Mouse (Mus musculus): Measurements from ENCODE around the gene Eya4. TPM values are rescaled to one million over a fixed set of nuclear protein-coding genes. Genes with fewer than 3 reads are reported as not detected.

The Eya4 gene
- total RNA-seq, 2 experiments from 2014 or later, result 30.6 to 42.4 TPM

DNA sequence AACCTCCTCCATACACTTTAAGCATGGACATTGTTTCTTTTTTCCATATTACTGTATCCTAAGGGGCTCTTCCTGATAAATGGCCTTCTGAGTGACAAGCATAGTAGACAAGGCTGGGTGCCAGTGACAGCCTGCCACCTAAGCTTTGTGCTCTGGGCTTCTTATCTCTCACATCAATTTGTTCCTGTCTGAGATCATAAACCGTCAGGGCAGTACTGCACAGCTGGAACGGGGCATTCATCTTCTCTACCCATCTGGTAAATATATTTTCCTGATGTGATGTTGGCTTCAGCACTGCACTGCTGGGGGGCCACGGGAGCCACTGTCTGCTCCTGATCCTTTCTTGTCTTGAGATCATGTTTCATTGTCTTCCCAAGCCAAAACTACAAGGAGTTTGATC is 261.8 kb downstream of the Eya4 start:
- intact Hi-C loops (cut with DNase I; ENCODE audit: low total_unique reads), result no loop called here
- DNase-seq, result no peak

DNA sequence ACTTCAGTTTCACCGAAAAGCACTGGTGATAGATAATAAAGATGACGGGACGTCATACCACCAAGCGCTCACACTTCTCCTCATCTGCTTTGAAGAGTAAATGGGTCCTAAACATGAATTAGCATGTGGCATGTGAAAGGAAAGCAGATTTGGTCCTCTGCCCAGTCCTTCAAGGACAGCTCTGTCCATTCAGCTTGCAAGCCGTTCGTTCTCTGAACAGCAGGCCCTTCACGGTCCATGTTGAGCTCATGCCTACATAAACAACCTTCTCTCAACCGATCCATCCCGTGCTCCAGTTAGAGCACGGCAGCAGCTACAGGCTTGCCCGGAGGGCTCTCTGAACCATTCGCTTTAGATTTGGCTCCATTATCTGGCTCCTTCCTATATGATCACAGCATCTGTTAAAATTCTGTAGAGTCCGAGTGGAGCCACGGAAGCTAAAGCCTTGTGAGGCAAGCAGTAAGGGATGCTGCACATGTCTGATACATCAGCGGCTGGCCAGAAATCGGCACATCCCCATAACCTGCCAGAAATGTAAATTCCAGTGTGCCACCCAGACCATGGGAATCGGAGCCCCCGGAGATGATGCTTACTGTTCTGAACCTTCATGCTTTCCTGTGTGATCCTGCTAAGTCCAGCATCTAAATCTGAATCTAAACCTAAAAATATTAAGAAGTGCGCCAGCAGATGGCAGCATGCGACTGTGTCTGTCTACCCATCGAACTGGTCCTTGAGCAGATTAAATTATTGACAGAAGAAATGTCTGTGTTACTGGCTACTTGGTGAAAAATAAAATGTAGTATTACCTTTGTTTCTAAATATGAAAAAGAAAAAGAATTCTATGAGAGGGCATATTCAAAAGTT is 264.0 kb downstream of the Eya4 start:
- intact Hi-C loops (cut with DNase I; ENCODE audit: low total_unique reads), result no loop called here
- DNase-seq, result peak; percentile 44

DNA sequence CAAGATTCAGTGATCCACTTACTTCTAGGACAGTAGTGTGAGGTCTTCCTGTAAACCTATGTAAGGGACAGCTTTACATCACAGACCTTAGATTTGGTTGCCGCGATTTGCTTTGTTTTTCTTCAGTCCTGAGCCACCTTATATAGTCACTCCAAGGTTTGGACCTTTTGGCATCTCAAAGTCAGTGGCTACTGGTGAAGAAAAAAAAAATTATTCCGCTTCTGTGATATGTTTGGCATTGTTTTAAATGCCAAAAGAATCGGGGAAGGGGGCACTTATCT is 269.1 kb downstream of the Eya4 start:
- intact Hi-C loops (cut with DNase I; ENCODE audit: low total_unique reads), result loop anchor here (5.0 kb wide), 2 partner anchors 299 to 499 kb away; no protein-coding TSS in a partner anchor

DNA sequence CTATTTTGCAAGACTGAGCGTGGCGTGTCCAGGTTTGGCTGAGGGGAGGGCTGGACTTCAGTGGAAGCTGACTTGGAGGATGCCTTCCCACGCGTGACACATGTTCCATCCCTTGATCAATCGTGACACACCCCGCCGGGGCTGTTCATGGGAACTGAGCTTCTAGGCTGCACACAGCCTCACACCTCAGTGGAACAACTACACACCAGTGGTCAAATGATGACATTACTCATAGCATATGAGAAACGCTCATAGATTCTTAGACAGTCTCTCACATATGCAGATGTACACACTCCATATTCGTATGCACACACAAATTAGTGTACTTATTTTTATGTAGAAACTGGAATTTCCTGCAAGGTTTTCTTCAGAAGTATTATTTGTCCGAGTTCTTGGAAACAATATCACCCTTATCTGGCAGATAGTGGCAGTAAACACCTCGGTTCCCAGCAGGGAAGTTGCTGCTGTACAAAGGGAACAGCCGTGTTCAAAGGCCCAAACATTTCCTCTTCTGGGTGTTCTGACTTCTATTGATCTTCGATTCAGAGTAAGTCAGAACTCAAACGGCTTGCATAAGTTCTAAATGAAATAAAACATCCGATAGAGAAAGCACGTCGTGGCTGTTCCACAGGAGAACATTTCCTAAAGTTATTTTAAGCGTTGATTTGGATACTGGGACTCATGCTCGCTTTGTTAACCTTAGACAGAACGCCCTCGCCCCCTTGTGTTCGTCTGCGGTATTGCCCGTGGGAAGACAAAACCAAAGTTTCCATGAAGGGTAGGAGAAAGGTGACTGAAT is 269.6 kb downstream of the Eya4 start:
- intact Hi-C loops (cut with DNase I; ENCODE audit: low total_unique reads), result loop anchor here (5.0 kb wide), 2 partner anchors 299 to 499 kb away; no protein-coding TSS in a partner anchor
- peak; percentile 75 for DNase-seq

More for the DNA sequence above, 269.1 kb downstream of the Eya4 start:
- no peak for DNase-seq

DNA sequence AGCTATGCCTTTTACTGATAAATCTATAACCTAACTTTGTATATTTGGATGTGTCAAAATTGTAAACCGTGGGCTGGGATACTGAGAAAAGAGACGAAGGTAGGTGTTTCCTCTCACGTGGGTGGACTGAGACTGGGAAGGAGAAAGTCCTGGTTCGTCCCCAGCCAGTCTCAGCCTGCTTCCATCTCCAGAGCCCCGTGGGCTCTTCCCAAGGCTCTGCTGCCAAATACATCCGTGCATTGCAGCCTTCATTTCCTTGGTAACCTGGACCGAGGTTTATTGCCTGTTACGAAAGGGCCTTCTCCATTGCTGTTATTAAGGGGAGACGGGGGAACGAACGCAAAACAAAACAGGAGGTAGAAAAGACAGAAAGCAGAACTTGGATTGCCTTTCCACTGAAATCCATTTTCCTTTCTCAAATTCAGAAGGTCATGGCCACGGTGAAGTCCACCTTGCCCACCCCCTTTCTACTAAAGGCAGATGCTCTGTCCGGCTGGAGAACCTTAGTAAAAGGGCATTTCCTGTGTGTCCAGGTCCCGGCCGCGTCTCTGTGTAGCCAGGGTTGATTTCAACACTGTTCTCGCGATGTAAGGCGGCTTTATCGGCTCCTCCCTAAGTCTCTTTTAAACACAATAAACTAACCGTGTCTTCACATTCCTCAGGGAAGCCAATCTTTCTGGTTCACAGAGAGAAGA is 273.7 kb downstream of the Eya4 start:
- intact Hi-C loops (cut with DNase I; ENCODE audit: low total_unique reads), result no loop called here
- DNase-seq, result peak; percentile 30

DNA sequence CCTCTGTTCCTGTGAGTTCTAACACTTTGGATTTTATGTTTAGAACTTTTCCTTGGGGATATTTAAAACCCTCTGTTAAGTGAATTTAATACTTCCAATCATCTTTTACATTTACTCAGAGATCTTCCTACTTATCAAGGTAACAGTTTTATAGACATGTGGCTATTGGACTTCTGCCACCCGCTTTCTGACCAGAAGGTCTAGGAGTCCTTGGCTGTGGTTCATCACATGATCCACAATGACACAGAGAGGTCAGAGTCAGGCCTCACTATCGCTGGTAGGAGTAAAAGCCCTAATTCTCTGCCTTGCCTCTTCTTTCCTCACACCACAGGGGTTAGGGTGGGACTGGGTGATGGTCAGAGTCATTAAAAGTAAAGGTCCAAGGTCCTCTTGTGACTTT is 277.2 kb downstream of the Eya4 start:
- intact Hi-C loops (cut with DNase I; ENCODE audit: low total_unique reads), result no loop called here
- no peak for DNase-seq

DNA sequence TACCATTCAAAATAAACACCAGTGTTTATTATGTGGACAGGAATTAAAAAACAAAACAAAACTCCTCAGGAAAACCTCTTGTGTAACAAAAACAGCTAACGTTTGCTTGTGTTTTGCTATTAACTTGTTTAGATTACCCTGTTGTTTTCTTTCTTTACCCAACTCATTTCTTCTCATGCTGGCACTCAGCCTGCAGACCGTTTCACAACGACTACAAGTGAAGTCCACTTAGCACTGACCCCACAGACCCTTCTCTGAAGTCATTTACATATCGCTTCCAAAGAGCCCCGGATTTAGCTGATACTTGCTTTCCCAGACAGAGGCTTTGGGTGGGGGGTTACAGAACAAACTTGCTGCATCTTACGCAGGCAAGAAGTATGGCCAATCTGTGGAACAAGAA is 286.9 kb downstream of the Eya4 start:
- no peak for DNase-seq
- intact Hi-C loops (cut with DNase I; ENCODE audit: low total_unique reads), result no loop called here

DNA sequence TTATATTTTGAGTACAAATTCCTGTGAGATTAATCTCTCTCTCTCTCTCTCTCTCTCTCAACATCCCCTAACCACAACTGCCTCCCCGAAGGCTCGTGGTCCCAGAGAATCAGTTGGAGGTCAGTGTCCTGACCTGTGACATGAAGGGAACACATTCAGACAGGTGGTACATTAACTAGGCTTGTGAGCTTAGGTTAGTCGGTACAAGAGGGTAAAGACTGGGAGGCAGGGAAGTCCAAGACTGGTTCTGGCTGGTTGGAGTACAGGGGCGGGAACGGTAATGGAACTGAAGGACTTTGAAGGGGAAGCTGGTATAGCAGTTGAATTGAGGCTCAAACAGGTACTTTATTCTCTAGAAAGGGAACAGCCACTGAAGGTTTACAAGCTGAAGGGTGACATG is 287.9 kb downstream of the Eya4 start:
- intact Hi-C loops (cut with DNase I; ENCODE audit: low total_unique reads), result no loop called here
- no peak for DNase-seq

DNA sequence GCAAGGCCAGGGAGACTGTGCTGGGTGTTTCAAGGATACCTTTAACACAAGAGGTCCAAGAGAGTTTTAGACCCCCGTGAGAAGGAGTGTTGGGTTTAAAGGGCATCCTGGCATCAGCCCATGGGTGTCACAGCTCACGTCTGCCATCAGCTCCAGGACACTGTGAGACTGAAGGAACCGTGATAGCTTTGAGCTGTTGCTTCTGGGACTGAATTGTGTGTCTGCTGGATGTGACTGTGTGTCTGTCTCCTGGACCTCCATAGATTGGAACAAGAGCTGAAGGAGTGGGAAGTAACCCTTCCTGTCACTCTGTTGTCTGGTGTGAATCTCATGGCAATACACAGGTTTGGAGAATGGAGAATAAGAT is 289.9 kb downstream of the Eya4 start:
- DNase-seq, result no peak
- intact Hi-C loops (cut with DNase I; ENCODE audit: low total_unique reads), result no loop called here

DNA sequence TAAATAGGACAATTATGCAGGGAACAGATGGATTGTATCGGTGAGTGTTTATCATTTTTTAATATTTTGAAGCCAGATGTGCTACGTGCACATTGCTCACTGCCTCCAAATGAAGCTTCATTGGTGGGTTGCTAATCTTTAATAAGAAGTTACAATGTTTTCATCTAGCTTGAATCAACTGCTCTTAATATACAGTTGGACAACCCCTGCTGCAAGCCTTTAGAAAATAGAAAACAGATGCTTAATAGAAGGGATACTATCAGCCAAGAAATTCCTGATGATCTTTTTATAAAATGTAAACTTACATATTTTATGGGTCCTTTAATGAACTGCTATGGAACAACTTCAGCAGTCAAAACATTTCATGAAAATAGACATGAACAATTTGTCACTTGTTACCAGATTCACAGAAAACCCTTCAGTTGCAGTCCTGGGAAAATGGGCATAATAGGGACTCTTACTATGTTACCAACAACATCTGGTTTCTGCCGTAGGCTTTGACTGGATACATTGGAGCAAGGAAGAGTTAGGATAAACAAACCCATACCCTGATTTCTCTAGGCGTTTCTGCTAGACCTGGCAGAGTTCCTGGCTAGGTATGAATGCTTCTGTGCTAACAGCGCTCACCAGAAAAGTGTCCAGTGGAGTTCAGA is 290.4 kb downstream of the Eya4 start:
- DNase-seq, result no peak
- intact Hi-C loops (cut with DNase I; ENCODE audit: low total_unique reads), result no loop called here

DNA sequence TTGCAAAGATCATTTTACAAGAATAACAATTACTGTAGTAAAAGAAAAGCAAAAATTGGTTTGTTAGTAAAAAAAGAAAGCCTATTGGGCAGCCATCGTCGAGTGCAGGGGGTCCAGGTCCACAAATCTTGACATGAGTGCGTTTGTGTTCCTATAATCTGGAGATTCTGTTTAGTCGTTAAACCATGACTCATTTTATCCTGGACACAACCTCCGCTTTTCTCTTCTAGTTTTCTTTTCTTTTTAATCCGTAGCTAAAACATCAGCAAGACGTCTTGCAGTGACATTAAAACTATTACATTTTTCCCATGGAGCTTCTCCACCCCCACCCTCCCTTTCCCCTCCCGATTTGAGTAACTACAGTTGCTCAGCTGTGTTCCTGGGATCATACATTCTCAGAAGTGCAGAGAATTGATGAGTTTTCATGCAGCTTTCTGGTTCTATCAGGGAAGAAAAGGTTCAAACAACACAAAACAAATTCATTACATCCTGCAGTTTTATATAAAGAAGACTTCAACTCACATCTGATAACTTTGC is 297.1 kb downstream of the Eya4 start:
- DNase-seq, result no peak
- intact Hi-C loops (cut with DNase I; ENCODE audit: low total_unique reads), result no loop called here
